Comparison of ENCODE assay signal across 8 mouse cellular contexts in genomic region chr7:144175481-144176233, GRCm38 (mm10).
A peak's percentile ranks its signal among the peaks of the same experiment; 100 is the strongest.
DNase-seq lines count a peak whose midpoint lies in the region; ATAC-seq and TF ChIP-seq lines count a peak whose summit lies in the region.

No protein-coding gene starts in this region.

- H3K4me1 ChIP-seq in heart, embryonic 11.5 days (ENCODE audit: control insufficient read depth, insufficient read depth, low read length), result peaks cover 4% of the 10 kb centered on the region; the same call in 1 of the 2 replicates
- H3K4me1 ChIP-seq in midbrain, embryonic 11.5 days (ENCODE audit: control insufficient read depth, insufficient read depth, low read length), result peaks cover 8% of the 10 kb centered on the region

- H3K36me3 ChIP-seq in heart, embryonic 11.5 days (ENCODE audit: control insufficient read depth, insufficient read depth, low read length), result no peaks in the 10 kb centered on the region
- no peaks in the 10 kb centered on the region for H3K36me3 ChIP-seq in midbrain, embryonic 11.5 days (ENCODE audit: control insufficient read depth, insufficient read depth, low read length)

- DNase-seq in heart, postnatal 25 days (ENCODE audit: low spot score), result no peak
- peak; percentile 69 to 71 for DNase-seq in cerebellum, postnatal 25 days
- peak; percentile 69 for DNase-seq in frontal cortex, postnatal 36 days (ENCODE audit: low spot score in 2 of 2)
- DNase-seq in kidney, postnatal 10 days, result peak; percentile 27
- DNase-seq in midbrain, embryonic 11.5 days (ENCODE audit: low spot score, missing footprints), result peak; percentile 92
- no peak for DNase-seq in urinary bladder, adult 18-20 months (ENCODE audit: low spot score in 2 of 2)
- DNase-seq in gastrocnemius, adult 2 months, result no peak

- intact Hi-C loops in heart, postnatal 25 days (cut with DNase I), result no loop called here
- intact Hi-C loops in gastrocnemius, adult 2 months (cut with DNase I), result no loop called here

- peak overlapping the region; percentile 64 for H3K4me2 ChIP-seq in heart, embryonic 11.5 days
- H3K4me2 ChIP-seq in midbrain, embryonic 11.5 days, result peak overlapping the region; percentile 60

- peak overlapping the region; percentile 34 for H3K4me3 ChIP-seq in heart, embryonic 11.5 days (ENCODE audit: low read depth, low read length)
- H3K4me3 ChIP-seq in midbrain, embryonic 11.5 days (ENCODE audit: low read depth, low read length), result peak overlapping the region; percentile 28
- H3K4me3 ChIP-seq in gastrocnemius, adult 2 months, result no peak overlapping the region

- H3K27me3 ChIP-seq in heart, embryonic 11.5 days (ENCODE audit: control insufficient read depth, insufficient read depth, low read length), result peaks cover 52% of the 10 kb centered on the region
- peaks cover 19% of the 10 kb centered on the region for H3K27me3 ChIP-seq in midbrain, embryonic 11.5 days (ENCODE audit: control insufficient read depth, insufficient read depth, low read length)

- no peak overlapping the region for H3K27ac ChIP-seq in heart, embryonic 11.5 days (ENCODE audit: low read depth, low read length)
- H3K27ac ChIP-seq in midbrain, embryonic 11.5 days (ENCODE audit: low read depth, low read length), result no peak overlapping the region
- no peak overlapping the region for H3K27ac ChIP-seq in gastrocnemius, adult 2 months

- H3K9ac ChIP-seq in heart, embryonic 11.5 days (ENCODE audit: low read depth, low read length), result no peak overlapping the region
- 0 out of 2 replicates have a peak overlapping the region, but pooled peaks have one; percentile 6 for H3K9ac ChIP-seq in midbrain, embryonic 11.5 days (ENCODE audit: low read length)

- no peaks in the 10 kb centered on the region for H3K9me3 ChIP-seq in heart, embryonic 11.5 days (replicated peaks; ENCODE audit: control insufficient read depth, low read length)
- no peaks in the 10 kb centered on the region for H3K9me3 ChIP-seq in midbrain, embryonic 11.5 days (ENCODE audit: control insufficient read depth, low read length)

- TF ChIP-seq CTCF in gastrocnemius, adult 2 months (IDR thresholded peaks at IDR 0.05), result no peak

- WGBS in heart, embryonic 11.5 days (ENCODE audit: insufficient replicate concordance), result 9% methylated on average over 40 of the region's 40 CpGs
- WGBS in midbrain, embryonic 11.5 days, result 5% methylated on average over 40 of the region's 40 CpGs

- ATAC-seq in heart, embryonic 11.5 days (replicated peaks; ENCODE audit: insufficient number of reproducible peaks, low FRiP score, low TSS enrichment), result no peak
- 0 out of 2 replicates have a peak, but pooled peaks have one; percentile 52 for ATAC-seq in midbrain, embryonic 11.5 days (ENCODE audit: low FRiP score)

Comparison
In these comparisons a context has a peak if more than half of its experiments do, and no peak if none do; other contexts are left out.
1. DNase-seq: peak in cerebellum, postnatal 25 days (2 of 2), frontal cortex, postnatal 36 days (2 of 2), kidney, postnatal 10 days (single experiment) and midbrain, embryonic 11.5 days (single experiment); none in heart, postnatal 25 days (single experiment), urinary bladder, adult 18-20 months (0 of 2) and gastrocnemius, adult 2 months (single experiment).